Mouse (Mus musculus) stomach, embryonic 14.5 days (tissue): ENCODE results near the gene Nrm. TPM values are rescaled to one million over a fixed set of nuclear protein-coding genes. Genes with fewer than 3 reads are reported as not detected.
A peak's percentile ranks its signal among the peaks of the same experiment; 100 is the strongest.

Experiments
- ATAC-seq: fragments of 200-750 bp; cut with Nextera tagmentation; 2 replicates; pipeline ENCODE4 v1.8.0; 2017; ENCODE audit warnings: low read depth, moderate TSS enrichment; ENCODE audit not compliant: insufficient number of reproducible peaks, insufficient read depth, low FRiP score
- H3K27ac ChIP-seq: fragments of 300-500 bp; sonication (generic); 2 replicates; pipeline ENCODE4 v1.5.1; 2014; ENCODE audit warnings: mild to moderate bottlenecking, low read length, moderate library complexity, mixed read lengths
- H3K27me3 ChIP-seq: fragments of 300-500 bp; sonication (generic); 2 replicates; pipeline ENCODE4 v1.6.1; 2014; ENCODE audit warnings: low read length, control low read depth, mixed read lengths; ENCODE audit not compliant: control insufficient read depth, insufficient read depth
- H3K36me3 ChIP-seq: fragments of 300-500 bp; sonication (generic); 2 replicates; pipeline ENCODE4 v1.6.1; 2014; ENCODE audit warnings: mild to moderate bottlenecking, control low read depth, low read length, moderate library complexity, mixed read lengths; ENCODE audit not compliant: control insufficient read depth, insufficient read depth
- H3K4me1 ChIP-seq: fragments of 300-500 bp; sonication (generic); 2 replicates; pipeline ENCODE4 v1.6.1; 2014; ENCODE audit warnings: low read length, control low read depth, mixed read lengths; ENCODE audit not compliant: control insufficient read depth, insufficient read depth
- H3K4me2 ChIP-seq: fragments of 300-500 bp; sonication (generic); replicated peaks from 2 replicates; pipeline ENCODE4 v1.6.1; 2014; ENCODE audit warnings: low read depth, low read length, control low read depth
- H3K4me3 ChIP-seq: fragments of 300-500 bp; sonication (generic); 2 replicates; pipeline ENCODE4 v1.5.1; 2014; ENCODE audit warnings: low read depth, low read length, control low read depth
- H3K9ac ChIP-seq: fragments of 300-500 bp; sonication (generic); replicated peaks from 2 replicates; pipeline ENCODE4 v1.6.1; 2014; ENCODE audit warnings: low read depth, mild to moderate bottlenecking, control low read depth, low read length, moderate library complexity, mixed read lengths
- H3K9me3 ChIP-seq: fragments of 300-500 bp; sonication (generic); 2 replicates; pipeline ENCODE4 v1.6.1; 2016; ENCODE audit warnings: low read depth, low read length, control low read depth; ENCODE audit not compliant: control insufficient read depth
- WGBS: fragments of 180-500 bp; shearing (Covaris S2); extraction: QIAGEN DNeasy Blood & Tissue Kit; methylation state at CpG from one replicate; pipeline ENCODE4 v1.1.7; 2014; 5-methylcytosine and 5-hydroxymethylcytosine counted together
- polyA plus RNA-seq: library from polyadenylated mRNA; unstranded; fragments of >200 nt; fragmentation: Nextera tagmentation; extraction: Ambion mirVana; gene quantifications from 2 replicates; pipeline ENCODE4 v1.2.1, GENCODE M21; 2014

The Nrm gene
- polyA plus RNA-seq, 1 experiment from 2014 or later = 67.1 TPM

- peak; percentile 48; the same call in 1 of the 2 replicates for ATAC-seq
- no peaks in the 10 kb centered on the region for H3K27me3 ChIP-seq
- no peaks in the 10 kb centered on the region for H3K36me3 ChIP-seq
- H3K4me1 ChIP-seq = peaks cover 37% of the 10 kb centered on the region; the same call in 1 of the 2 replicates
- H3K9ac ChIP-seq = peak overlapping the region; percentile 74
- H3K4me3 ChIP-seq = peak overlapping the region; percentile 63
- no peaks in the 10 kb centered on the region for H3K9me3 ChIP-seq
- peak overlapping the region; percentile 92 for H3K4me2 ChIP-seq
- WGBS = 0% methylated on average over 36 of the region's 38 CpGs
- H3K27ac ChIP-seq = peak overlapping the region; percentile 96
These were observed 5.2 kb downstream of the Nrm start for GRCm38 (mm10) chr17:35866281-35866831.

GRCm38 (mm10) chr17:35866911-35867890 is 6.1 kb downstream of the Nrm start:
- H3K9me3 ChIP-seq = no peaks in the 10 kb centered on the region
- ATAC-seq = no peak
- no peaks in the 10 kb centered on the region for H3K36me3 ChIP-seq
- peaks cover 38% of the 10 kb centered on the region; the same call in 1 of the 2 replicates for H3K4me1 ChIP-seq
- no peaks in the 10 kb centered on the region for H3K27me3 ChIP-seq
- peak overlapping the region; percentile 63 for H3K4me3 ChIP-seq
- peak overlapping the region; percentile 74 for H3K9ac ChIP-seq
- H3K4me2 ChIP-seq = peak overlapping the region; percentile 92
- WGBS = 9% methylated on average over 26 of the region's 26 CpGs
- H3K27ac ChIP-seq = peak overlapping the region; percentile 96

- no peak for ATAC-seq
- peak overlapping the region; percentile 63 for H3K4me3 ChIP-seq
- peak overlapping the region; percentile 74 for H3K9ac ChIP-seq
- 22% methylated on average over 16 of the region's 17 CpGs for WGBS
- no peaks in the 10 kb centered on the region for H3K36me3 ChIP-seq
- H3K27ac ChIP-seq = peak overlapping the region; percentile 85
- peak overlapping the region; percentile 92 for H3K4me2 ChIP-seq
- H3K4me1 ChIP-seq = peaks cover 43% of the 10 kb centered on the region; the same call in 1 of the 2 replicates
- H3K9me3 ChIP-seq = no peaks in the 10 kb centered on the region
- no peaks in the 10 kb centered on the region for H3K27me3 ChIP-seq
These were observed 7.2 kb downstream of the Nrm start for GRCm38 (mm10) chr17:35868165-35868820.

GRCm38 (mm10) chr17:35868961-35869345 is 7.8 kb downstream of the Nrm start:
- Histone ChIP-seq H3K4me3 (peak overlapping the region; percentile 63), H3K27me3 (no peaks in the 10 kb centered on the region), H3K9ac (peak overlapping the region; percentile 74), H3K27ac (peak overlapping the region; percentile 85), H3K4me1 (peaks cover 43% of the 10 kb centered on the region; the same call in 1 of the 2 replicates), H3K9me3 (no peaks in the 10 kb centered on the region), H3K4me2 (peak overlapping the region; percentile 92), H3K36me3 (no peaks in the 10 kb centered on the region)
- ATAC-seq = no peak
- WGBS = 4% methylated on average over 7 of the region's 7 CpGs

GRCm38 (mm10) chr17:35869346-35870067 is 8.4 kb downstream of the Nrm start:
- H3K9me3 ChIP-seq = no peaks in the 10 kb centered on the region
- peak overlapping the region; percentile 92 for H3K4me2 ChIP-seq
- peak overlapping the region; percentile 85 for H3K27ac ChIP-seq
- H3K4me1 ChIP-seq = peaks cover 42% of the 10 kb centered on the region; the same call in 1 of the 2 replicates
- H3K27me3 ChIP-seq = no peaks in the 10 kb centered on the region
- ATAC-seq = 0 out of 2 replicates have a peak, but pooled peaks have one; percentile 15
- peak overlapping the region; percentile 74; the same call in 1 of the 2 replicates for H3K9ac ChIP-seq
- H3K36me3 ChIP-seq = no peaks in the 10 kb centered on the region
- WGBS = 1% methylated on average over 7 of the region's 7 CpGs
- peak overlapping the region; percentile 63 for H3K4me3 ChIP-seq

- peak overlapping the region; percentile 92 for H3K4me2 ChIP-seq
- no peak for ATAC-seq
- peaks cover 36% of the 10 kb centered on the region; the same call in 1 of the 2 replicates for H3K4me1 ChIP-seq
- H3K4me3 ChIP-seq = peak overlapping the region; percentile 63
- H3K27me3 ChIP-seq = no peaks in the 10 kb centered on the region
- peak overlapping the region; percentile 85 for H3K27ac ChIP-seq
- WGBS = 42% methylated on average over 9 of the region's 9 CpGs
- H3K9me3 ChIP-seq = no peaks in the 10 kb centered on the region
- no peak overlapping the region; the same call in 1 of the 2 replicates for H3K9ac ChIP-seq
- peaks cover 5% of the 10 kb centered on the region; the same call in 1 of the 2 replicates for H3K36me3 ChIP-seq
These were observed 9.2 kb downstream of the Nrm start for GRCm38 (mm10) chr17:35870151-35870883.

GRCm38 (mm10) chr17:35870884-35871696 is 10.0 kb downstream of the Nrm start:
- 68% methylated on average over 8 of the region's 8 CpGs for WGBS
- Histone ChIP-seq H3K9me3 (no peaks in the 10 kb centered on the region), H3K36me3 (peaks cover 8% of the 10 kb centered on the region; the same call in 1 of the 2 replicates), H3K4me1 (peaks cover 36% of the 10 kb centered on the region; the same call in 1 of the 2 replicates), H3K4me2 (peak overlapping the region; percentile 92; the same call in 1 of the 2 replicates), H3K27ac (peak overlapping the region; percentile 85; the same call in 1 of the 2 replicates), H3K27me3 (no peaks in the 10 kb centered on the region), H3K4me3 (peak overlapping the region; percentile 63; the same call in 1 of the 2 replicates), H3K9ac (no peak overlapping the region)
- ATAC-seq = no peak
